Mouse (Mus musculus) liver, embryonic 14.5 days (tissue): ENCODE results near the gene Cdk10. TPM values are rescaled to one million over a fixed set of nuclear protein-coding genes. Genes with fewer than 3 reads are reported as not detected.

Experiments used
- ATAC-seq: fragments of 200-750 bp; cut with Nextera tagmentation; 2 replicates; pipeline ENCODE4 v1.8.0; 2017; ENCODE audit warnings: moderate number of reproducible peaks, mild to moderate bottlenecking, moderate library complexity; ENCODE audit not compliant: insufficient read depth
- DNase-seq, 3 experiments: peaks; one replicate each; pipeline ENCODE4 v3.0.0-alpha.2; 2012 to 2013; ENCODE audit warnings: low read depth in 3 of 3, low spot score in 3 of 3
- H3K27ac ChIP-seq: fragments of 300-500 bp; sonication (generic); 2 replicates; pipeline ENCODE4 v1.5.1; 2014; ENCODE audit warnings: moderate library complexity, mild to moderate bottlenecking, control low read depth, inconsistent platforms
- H3K27me3 ChIP-seq: fragments of 300-500 bp; sonication (generic); 2 replicates; pipeline ENCODE4 v1.6.1; 2014; ENCODE audit warnings: mild to moderate bottlenecking, low read length, moderate library complexity; ENCODE audit not compliant: control insufficient read depth, insufficient read depth
- H3K36me3 ChIP-seq: fragments of 300-500 bp; sonication (generic); replicated peaks from 2 replicates; pipeline ENCODE4 v1.6.1; 2014; ENCODE audit warnings: low read depth; ENCODE audit not compliant: control insufficient read depth, insufficient read depth
- H3K4me1 ChIP-seq, 2 experiments: fragments of 200-500 bp in 1 of 2; fragments of 300-500 bp in 1 of 2; sonication (generic) in 1 of 2; replicated peaks; 2 replicates each; pipeline ENCODE4 v1.6.1; 2012 to 2014; ENCODE audit warnings: antibody characterized with exemption in 1 of 2, inconsistent platforms in 1 of 2, low read length in 1 of 2; ENCODE audit not compliant: control insufficient read depth in 2 of 2, insufficient read depth in 2 of 2
- H3K4me2 ChIP-seq: fragments of 300-500 bp; sonication (generic); 2 replicates; pipeline ENCODE4 v1.6.1; 2014; ENCODE audit warnings: low read depth, mild to moderate bottlenecking, control low read depth, moderate library complexity
- H3K4me3 ChIP-seq, 2 experiments: fragments of 200-500 bp in 1 of 2; fragments of 300-500 bp in 1 of 2; sonication (generic) in 1 of 2; 2 replicates each; pipeline ENCODE4 v1.5.1; 2012 to 2014; ENCODE audit warnings: low read depth in 2 of 2, low read length in 2 of 2, mild to moderate bottlenecking in 2 of 2, control low read depth in 1 of 2, inconsistent platforms in 1 of 2, moderate library complexity in 1 of 2; ENCODE audit not compliant: insufficient read depth in 1 of 2
- H3K9ac ChIP-seq: fragments of 300-500 bp; sonication (generic); replicated peaks from 2 replicates; pipeline ENCODE4 v1.6.1; 2014; ENCODE audit warnings: mild to moderate bottlenecking, control low read depth, moderate library complexity
- H3K9me3 ChIP-seq: fragments of 300-500 bp; sonication (generic); 2 replicates; pipeline ENCODE4 v1.6.1; 2016; ENCODE audit warnings: low read length, mixed read lengths; ENCODE audit not compliant: control insufficient read depth
- CTCF ChIP-seq: IDR thresholded peaks from 2 replicates; pipeline ENCODE4 v1.5.1; 2016; ENCODE audit warnings: antibody characterized with exemption, low read depth, control low read depth
- EP300 ChIP-seq: IDR thresholded peaks from 2 replicates; pipeline ENCODE4 v1.6.1; 2016; ENCODE audit warnings: antibody characterized with exemption, low read depth
- WGBS: fragments of 180-500 bp; shearing (Covaris S2); extraction: QIAGEN DNeasy Blood & Tissue Kit; methylation state at CpG from one replicate; pipeline ENCODE4 v1.1.7; 2014; ENCODE audit not compliant: insufficient replicate concordance; 5-methylcytosine and 5-hydroxymethylcytosine counted together
- polyA plus RNA-seq, 2 experiments: library from polyadenylated mRNA; depleted of rRNA in 1 of 2; stranded (reverse) in 1 of 2; unstranded in 1 of 2; fragments of >200 nt; fragmentation: Nextera tagmentation in 1 of 2; extraction: Ambion mirVana in 1 of 2; gene quantifications; 2 replicates each; pipeline versions ENCODE4 v1.2.1 to v1.2.3; 2012 to 2014

Cdk10 gene
- polyA plus RNA-seq, 2 experiments: 7.2 to 16.3 TPM

GRCm38 (mm10) chr8:123267926-123268656 lies 43.4 kb downstream of the Cdk10 start:
- Histone ChIP-seq H3K27me3 (no peaks in the 10 kb centered on the region), H3K4me1 (no peaks in the 10 kb centered on the region), H3K9ac (no peak overlapping the region), H3K4me2 (no peak overlapping the region), H3K27ac (no peak overlapping the region), H3K36me3 (peaks cover 23% of the 10 kb centered on the region), H3K4me3 (no peak overlapping the region), H3K9me3 (no peaks in the 10 kb centered on the region)
- TF ChIP-seq EP300: no peak
- no peak for TF ChIP-seq CTCF
- 76% methylated on average over 14 of the region's 14 CpGs for WGBS
- DNase-seq (no peak), ATAC-seq (0 out of 2 replicates have a peak, but pooled peaks have one; percentile 33)

- Histone ChIP-seq H3K4me3 (no peak overlapping the region), H3K27ac (no peak overlapping the region), H3K27me3 (no peaks in the 10 kb centered on the region), H3K9me3 (no peaks in the 10 kb centered on the region), H3K36me3 (peaks cover 27% of the 10 kb centered on the region), H3K4me2 (no peak overlapping the region), H3K9ac (no peak overlapping the region), H3K4me1 (no peaks in the 10 kb centered on the region)
- DNase-seq: no peak
- TF ChIP-seq CTCF: no peak
- no peak for ATAC-seq
- WGBS: 84% methylated on average over 10 of the region's 10 CpGs
These were observed 46.5 kb downstream of the Cdk10 start for GRCm38 (mm10) chr8:123271147-123271546.

- H3K27me3 ChIP-seq: no peaks in the 10 kb centered on the region
- DNase-seq (no peak), ATAC-seq (no peak)
- H3K4me2 ChIP-seq: no peak overlapping the region
- H3K9me3 ChIP-seq: no peaks in the 10 kb centered on the region
- H3K9ac ChIP-seq: no peak overlapping the region
- peaks cover 19% of the 10 kb centered on the region for H3K36me3 ChIP-seq
- no peaks in the 10 kb centered on the region for H3K4me1 ChIP-seq
- no peak for TF ChIP-seq EP300
- no peak for TF ChIP-seq CTCF
- H3K27ac ChIP-seq: no peak overlapping the region
- 78% methylated on average over 4 of the region's 4 CpGs for WGBS
- no peak overlapping the region for H3K4me3 ChIP-seq
These were observed 47.3 kb downstream of the Cdk10 start for GRCm38 (mm10) chr8:123271901-123272300.

GRCm38 (mm10) chr8:123274447-123274846 lies 49.8 kb downstream of the Cdk10 start:
- Histone ChIP-seq H3K4me1 (no peaks in the 10 kb centered on the region), H3K9ac (no peak overlapping the region), H3K4me3 (no peak overlapping the region), H3K27me3 (no peaks in the 10 kb centered on the region), H3K4me2 (no peak overlapping the region), H3K9me3 (no peaks in the 10 kb centered on the region), H3K27ac (no peak overlapping the region), H3K36me3 (peaks cover 4% of the 10 kb centered on the region; the same call in 1 of the 2 replicates)
- 74% methylated on average over 5 of the region's 5 CpGs for WGBS
- DNase-seq (no peak), ATAC-seq (no peak)
- no peak for TF ChIP-seq EP300
- no peak for TF ChIP-seq CTCF

GRCm38 (mm10) chr8:123275096-123275495 lies 50.5 kb downstream of the Cdk10 start:
- no peak for DNase-seq
- WGBS: 87% methylated on average over 12 of the region's 12 CpGs

More at GRCm38 (mm10) chr8:123275096-123275495, 50.5 kb downstream of the Cdk10 start:
- Histone ChIP-seq H3K4me1 (no peaks in the 10 kb centered on the region), H3K36me3 (peaks cover 5% of the 10 kb centered on the region), H3K9me3 (no peaks in the 10 kb centered on the region), H3K4me3 (no peak overlapping the region), H3K9ac (no peak overlapping the region), H3K27ac (no peak overlapping the region), H3K4me2 (no peak overlapping the region), H3K27me3 (no peaks in the 10 kb centered on the region)
- TF ChIP-seq CTCF: no peak
- TF ChIP-seq EP300: no peak
- no peak for ATAC-seq
